Mouse (Mus musculus): ENCODE results near the gene Trim15.

Trim15 gene

DNA sequence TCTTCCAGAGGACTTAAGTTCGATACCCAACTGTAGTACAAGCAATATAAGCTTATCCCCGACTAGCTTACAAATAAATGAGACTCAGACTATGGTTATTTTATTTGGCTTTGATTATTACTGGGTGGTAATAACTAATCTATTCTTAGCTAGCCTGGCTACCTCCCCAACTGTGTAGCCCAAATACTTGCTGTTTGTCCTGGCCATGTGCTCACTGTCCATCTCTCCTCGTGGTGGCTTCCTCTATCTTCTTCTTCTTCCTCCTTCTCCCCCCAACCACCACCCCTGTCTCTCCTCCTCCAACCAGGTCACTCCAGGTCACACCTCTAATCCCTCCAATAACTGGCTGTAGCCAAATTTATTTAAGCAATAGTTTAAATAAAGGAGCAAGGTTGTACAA is 36.5 kb downstream of the Trim15 start:
- no peak for DNase-seq (ENCODE audit: low spot score in 2 of 2)

DNA sequence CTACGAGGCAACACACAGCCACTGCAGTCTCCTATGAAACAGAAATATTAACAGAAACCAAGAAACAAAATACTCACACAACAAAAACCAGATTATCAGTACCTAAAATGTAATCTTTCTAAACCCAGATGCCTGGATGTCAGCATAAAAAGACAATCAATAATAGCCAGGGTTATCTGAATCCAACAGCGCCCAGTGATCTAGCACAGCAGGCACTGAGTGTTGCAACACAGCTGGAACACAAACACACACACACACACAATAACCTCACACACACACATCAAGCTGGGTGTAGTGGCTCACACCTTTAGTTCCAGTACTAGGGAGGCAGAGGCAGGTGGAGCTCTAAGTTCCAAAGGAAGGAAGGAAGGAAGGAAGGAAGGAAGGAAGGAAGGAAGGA is 38.5 kb downstream of the Trim15 start:
- DNase-seq (ENCODE audit: low spot score in 2 of 2): no peak

DNA sequence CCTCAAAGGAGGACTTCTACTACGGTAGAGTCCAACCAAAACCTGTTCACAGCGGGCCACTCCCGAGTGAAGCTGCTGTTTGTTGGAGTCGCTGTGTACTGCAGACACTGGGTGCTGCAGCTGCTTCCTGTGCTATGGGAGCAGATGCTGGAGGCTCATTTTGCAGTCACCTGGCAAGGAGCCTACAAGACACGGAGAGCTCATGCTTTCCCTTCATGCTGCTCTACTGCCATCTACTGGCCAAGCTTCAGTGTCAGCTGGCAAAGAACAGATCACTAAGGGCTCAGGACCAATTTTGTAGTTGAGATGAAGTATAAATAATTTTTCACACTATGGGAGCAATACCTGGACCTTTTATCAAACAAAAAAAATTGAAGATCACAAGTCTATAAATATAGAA is 41.0 kb downstream of the Trim15 start:
- DNase-seq (ENCODE audit: low spot score in 2 of 2): peak; percentile 82 to 89

DNA sequence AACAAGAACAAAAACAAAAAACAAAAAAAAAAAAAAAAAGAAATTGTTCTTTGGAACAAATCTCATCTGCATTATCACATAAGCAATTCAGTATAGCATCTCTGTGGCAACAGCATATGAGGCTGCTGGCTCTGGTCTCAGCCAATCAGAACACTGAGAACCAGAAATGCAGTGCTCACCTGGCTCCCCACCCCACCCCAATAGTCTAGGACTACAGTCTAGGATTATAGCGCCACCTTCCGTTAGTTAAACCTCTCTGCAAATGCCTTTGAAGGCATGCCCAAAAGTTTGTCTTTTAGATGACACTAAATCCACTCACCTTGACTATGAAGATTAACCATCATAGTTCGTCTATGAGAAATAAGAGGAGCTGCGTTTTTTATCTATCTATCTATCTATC is 41.5 kb downstream of the Trim15 start:
- no peak for DNase-seq (ENCODE audit: low spot score in 2 of 2)

DNA sequence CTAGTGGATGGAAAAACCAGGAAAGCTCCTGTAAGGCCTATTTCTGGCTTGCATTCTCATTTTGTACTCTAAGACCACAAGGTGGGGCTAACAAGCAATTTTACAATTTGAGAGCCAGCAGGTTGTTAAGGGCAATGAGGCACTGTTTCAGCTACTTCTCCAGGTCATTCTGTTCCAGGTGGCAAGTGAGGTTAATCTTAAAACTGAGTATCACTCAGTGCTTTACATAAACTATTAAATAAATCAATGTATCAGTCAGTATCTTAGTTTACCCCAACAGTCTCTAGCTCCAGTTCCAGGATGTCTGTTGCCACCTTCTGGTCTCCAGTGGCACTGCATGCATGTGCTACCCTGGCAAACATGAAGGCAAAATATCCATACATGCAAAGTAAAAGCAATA is 43.0 kb downstream of the Trim15 start:
- DNase-seq (ENCODE audit: low spot score in 2 of 2): peak; percentile 15 to 42

DNA sequence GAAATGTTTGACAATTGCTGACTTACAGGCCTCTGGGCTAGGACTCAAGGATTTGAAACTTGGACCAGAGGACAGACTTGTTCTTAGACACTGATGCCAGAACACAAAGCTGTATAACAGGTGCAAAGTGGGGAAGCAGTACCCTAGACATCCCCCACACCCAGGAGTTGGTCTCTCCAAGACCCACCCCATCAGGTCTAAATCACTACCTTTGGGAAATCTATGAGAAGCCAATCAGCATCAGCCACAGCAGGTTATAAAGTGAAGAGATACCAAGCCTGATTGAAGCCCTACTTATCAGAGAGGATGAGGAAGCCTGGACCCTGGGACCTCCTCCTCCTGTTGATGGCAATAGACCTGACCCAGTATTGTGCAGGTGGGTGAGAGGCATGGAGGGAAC is 55.1 kb downstream of the Trim15 start, which contains the start of gene H2-M10.6:
H2-M10.6 (plus strand) TSS at position 301 of the 400 bp plus-strand sequence.
- no peak for DNase-seq (ENCODE audit: low spot score in 2 of 2)
